Mouse (Mus musculus): ENCODE measurements around the gene 1700030K09Rik. TPM values are rescaled to one million over a fixed set of nuclear protein-coding genes. Genes with fewer than 3 reads are reported as not detected.

1700030K09Rik gene
- total RNA-seq, 2 experiments from 2014 or later, result 2.7 to 3.4 TPM

DNA sequence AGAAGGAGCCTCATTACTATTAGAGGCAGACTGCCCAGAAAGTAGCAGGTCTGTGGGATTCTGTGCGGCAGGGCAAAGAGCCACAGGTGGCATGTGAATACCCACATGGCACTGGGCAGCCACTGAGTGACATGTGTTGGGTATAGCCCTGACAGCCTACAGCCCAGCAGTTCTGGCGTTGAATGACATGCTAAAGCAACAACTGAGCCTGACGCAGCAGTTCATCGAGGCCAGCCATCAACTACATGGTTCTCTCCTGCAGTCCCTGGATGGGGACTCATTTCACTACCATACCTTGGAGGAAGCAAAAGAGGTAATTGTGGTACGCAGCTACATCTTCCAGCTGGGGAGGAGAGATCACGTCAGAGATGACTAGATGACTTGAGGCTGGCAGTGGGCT lies 14.8 kb downstream of the 1700030K09Rik start:
- DNase-seq, result no peak
- intact Hi-C loops (cut with DNase I), result no loop called here

DNA sequence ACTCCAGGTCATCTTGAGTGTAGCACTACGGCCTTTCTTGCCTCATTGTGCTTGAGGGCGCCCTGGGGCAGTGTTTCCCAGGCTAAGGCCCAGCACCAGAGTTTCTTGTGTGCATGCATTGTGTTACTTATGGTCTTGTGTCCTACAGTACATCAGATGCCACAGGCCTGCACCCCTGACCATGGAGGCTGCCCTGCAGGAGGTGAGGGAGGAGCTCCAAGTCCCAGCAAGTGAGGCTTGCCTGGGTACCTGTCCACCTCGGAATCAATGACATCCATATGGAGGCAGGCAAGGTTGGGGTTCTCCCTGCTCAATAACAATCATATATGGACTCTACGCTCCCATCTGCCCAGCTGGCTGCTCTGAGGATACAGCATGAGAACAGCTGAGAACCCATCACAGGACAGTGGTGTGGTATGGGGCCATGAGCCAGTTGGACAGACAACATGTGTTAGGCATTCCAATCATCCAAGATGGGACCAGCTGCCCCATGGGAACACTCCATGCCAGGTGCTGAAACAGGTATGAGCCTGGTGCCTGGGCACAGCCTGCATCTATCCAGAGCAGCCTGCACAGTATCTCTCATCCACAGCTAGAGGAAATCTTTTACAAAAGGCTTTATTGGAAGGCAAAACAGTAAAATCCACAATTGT lies 16.3 kb downstream of the 1700030K09Rik start:
- intact Hi-C loops (cut with DNase I), result no loop called here
- no peak for DNase-seq

DNA sequence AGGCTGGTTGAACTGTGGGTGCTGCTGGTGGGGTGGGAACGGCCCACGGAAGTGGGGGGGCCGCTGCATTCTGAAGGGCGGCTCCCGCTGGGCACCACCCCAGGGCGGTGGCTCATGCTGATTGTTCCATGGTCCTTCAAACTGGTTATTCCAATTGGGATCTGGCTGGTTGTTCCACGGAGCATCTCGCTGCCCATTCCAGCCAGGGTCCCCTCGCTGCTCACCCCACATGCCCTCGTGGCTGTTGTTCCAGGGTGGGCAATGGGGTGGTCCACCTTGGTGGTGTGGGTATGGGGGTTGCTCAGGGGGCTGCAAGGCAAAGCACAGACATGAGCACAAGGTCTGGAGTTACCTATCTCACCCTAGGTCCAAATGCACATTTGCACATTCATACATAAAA lies 20.5 kb downstream of the 1700030K09Rik start:
- intact Hi-C loops (cut with DNase I), result no loop called here
- DNase-seq, result no peak

DNA sequence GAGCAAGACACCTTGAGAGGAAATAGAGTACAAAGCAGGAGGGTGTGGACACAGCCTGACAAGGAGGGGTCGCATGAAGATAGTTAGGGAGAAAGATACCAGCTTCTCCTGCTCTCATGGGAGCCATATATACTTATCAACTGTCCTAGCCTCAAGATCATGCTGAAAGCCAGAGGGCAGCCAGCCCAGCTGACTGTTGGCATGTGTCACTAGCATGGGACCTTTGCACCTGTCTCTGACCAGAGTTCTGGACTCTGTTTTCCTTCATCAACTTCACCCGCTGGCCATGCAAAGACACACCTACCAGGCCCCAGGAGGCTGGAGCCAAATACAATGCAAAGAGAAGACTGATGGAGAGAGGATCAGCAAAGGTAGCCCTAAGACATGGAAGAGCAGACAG lies 25.6 kb downstream of the 1700030K09Rik start:
- no peak for DNase-seq
- intact Hi-C loops (cut with DNase I), result no loop called here

GRCm38 (mm10) chr8:72469984-72470383 lies 26.3 kb downstream of the 1700030K09Rik start:
- intact Hi-C loops (cut with DNase I), result no loop called here
- DNase-seq, result no peak

- no peak for DNase-seq
Measured at GRCm38 (mm10) chr8:72470684-72471083, 27.0 kb downstream of the 1700030K09Rik start.

GRCm38 (mm10) chr8:72474826-72475546 lies 31.3 kb downstream of the 1700030K09Rik start, which contains the start of gene Cherp:
Gene Cherp, minus strand, starts transcription at chr8:72475226.
- intact Hi-C loops (cut with DNase I), result no loop called here
- peak; percentile 91 to 95 for DNase-seq

More at GRCm38 (mm10) chr8:72470684-72471083, 27.0 kb downstream of the 1700030K09Rik start:
- intact Hi-C loops (cut with DNase I), result no loop called here

- intact Hi-C loops (cut with DNase I), result loop anchor here (5.0 to 10.0 kb wide), 2 partner anchors 82 to 239 kb away; partner anchors contain the start of gene Sin3b
- no peak for DNase-seq
Measured at GRCm38 (mm10) chr8:72485456-72486199, 41.9 kb downstream of the 1700030K09Rik start.

DNA sequence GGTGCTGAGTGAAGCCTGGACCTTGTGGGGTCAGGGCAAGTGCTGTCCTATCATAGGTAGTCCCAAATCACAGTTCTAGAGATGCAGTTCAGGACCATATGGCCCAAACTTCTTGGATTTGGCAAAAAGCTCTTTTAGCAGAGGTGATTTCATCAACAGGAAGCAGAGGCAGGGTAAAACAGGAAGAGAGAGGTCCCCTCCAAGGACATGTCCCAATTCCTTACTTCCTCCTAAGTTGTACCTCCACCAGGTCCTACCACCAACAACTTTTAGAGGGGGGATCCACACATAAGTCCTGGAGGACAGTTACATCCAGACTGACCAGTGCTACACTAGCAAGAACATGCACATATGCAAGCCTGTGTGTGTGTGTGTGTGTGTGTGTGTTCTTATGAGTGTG lies 43.3 kb downstream of the 1700030K09Rik start:
- DNase-seq, result no peak
- intact Hi-C loops (cut with DNase I), result loop anchor here (5.0 to 10.0 kb wide), 2 partner anchors 80 to 238 kb away; partner anchors contain the start of gene Sin3b

- intact Hi-C loops (cut with DNase I), result no loop called here
- DNase-seq, result no peak
Measured at GRCm38 (mm10) chr8:72491017-72491416, 47.3 kb downstream of the 1700030K09Rik start.

- intact Hi-C loops (cut with DNase I), result no loop called here
- DNase-seq, result peak in 1 of 2 experiments; percentile 31
Measured at GRCm38 (mm10) chr8:72491680-72492621, 48.3 kb downstream of the 1700030K09Rik start, which contains the start of gene Slc35e1. Gene Slc35e1, minus strand, starts transcription at chr8:72492614.

DNA sequence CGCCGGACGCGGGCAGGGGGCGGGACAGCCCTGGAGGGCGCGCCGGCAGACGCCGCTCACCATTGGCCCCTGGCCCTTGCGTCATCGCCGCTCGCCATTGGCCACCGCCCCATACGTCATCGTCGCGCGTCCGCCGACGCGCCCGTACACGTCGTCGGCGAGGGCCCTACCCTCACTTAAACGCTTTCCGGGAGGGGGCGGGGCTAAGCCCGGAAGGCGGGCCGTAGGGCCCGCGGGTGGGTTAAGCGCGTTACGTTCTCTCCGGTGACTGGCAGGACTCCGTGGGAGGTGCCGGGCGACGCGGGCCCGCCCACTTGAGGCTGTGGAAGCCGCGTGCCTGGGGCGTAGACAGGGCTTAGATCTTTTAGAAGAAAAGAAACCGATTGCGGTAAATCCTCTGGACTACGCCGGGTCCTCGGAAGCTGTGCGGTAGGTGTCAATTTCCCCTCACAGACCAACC lies 49.0 kb downstream of the 1700030K09Rik start:
- intact Hi-C loops (cut with DNase I), result no loop called here
- peak; percentile 98 to 99 for DNase-seq

DNA sequence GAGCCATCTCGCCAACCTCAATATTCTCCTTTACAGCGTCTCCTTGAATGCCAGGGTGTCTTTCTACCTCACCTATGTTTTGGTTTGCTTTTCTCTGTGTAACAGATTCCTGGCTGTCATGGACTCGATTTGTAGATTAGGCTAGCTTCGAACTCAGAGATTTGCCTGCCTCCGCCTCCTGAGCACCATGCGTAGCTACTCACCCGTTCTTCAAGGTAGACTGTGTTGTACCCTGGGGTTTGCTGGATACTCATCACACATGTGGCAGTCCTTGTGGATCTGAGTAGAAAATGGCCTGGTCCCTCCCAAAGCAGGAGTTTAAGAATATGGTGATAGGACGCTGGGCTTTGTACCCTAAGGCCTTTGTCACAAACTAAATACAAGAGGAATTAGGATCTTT lies 49.7 kb downstream of the 1700030K09Rik start:
- no peak for DNase-seq
- intact Hi-C loops (cut with DNase I), result no loop called here

DNA sequence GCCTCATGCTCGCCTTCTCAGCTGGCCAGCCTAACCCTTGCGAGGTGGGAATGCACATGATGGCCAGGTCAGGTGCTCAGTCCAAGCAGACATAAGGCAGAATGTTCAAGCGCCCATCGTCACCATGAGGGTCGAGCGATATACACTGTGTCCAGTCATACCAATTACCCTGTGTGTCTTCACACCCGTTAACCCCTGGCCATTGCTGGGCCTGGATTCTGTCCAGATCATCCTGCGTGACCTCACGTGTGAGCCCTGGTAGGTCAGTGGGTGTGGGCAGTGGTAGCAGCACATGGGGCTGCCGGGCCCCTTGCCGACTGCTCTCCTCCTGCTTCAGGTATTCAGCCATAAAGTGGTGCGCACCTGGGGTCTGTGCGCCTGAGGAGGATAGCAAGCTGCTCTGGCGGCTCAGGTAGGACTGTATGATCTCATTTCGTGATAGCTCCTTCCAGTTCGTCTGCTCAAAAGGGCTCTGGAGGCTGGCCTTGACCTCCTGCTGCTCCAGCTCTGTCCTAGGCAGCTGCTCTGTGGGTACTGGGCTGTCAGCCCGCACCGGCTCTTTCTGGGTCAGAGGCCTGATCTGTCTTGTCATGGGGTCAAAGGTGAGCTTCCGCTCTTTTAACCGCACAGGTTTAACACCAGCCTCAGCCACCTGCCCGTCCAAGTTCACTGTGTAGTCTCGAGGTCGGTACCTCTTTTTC lies 51.9 kb downstream of the 1700030K09Rik start:
- no peak for DNase-seq
- intact Hi-C loops (cut with DNase I), result loop anchor here (5.0 kb wide), 1 partner anchor 52 kb away; the partner anchor contains the start of gene Med26

GRCm38 (mm10) chr8:72496217-72496616 lies 52.5 kb downstream of the 1700030K09Rik start:
- intact Hi-C loops (cut with DNase I), result loop anchor here (5.0 kb wide), 1 partner anchor 51 kb away; the partner anchor contains the start of gene Med26
- no peak for DNase-seq

DNA sequence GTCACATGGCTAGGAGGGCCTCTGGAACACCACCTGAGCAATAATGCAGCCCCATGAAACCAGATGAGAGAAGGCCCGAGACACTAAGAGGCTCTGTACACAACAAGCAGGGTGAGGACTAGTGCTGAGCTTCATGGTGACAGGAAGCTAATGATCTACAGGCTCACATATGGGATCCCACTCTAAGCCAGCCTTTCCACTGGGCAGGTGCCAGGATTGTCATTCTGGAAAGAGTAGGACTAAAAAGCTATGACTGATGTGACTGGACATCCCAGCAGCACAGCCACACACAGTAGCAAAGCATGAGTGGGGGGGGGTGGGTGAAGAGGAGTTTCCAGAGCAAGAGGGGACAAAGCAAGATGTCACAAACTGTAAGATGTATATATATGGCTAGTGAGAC lies 54.2 kb downstream of the 1700030K09Rik start:
- no peak for DNase-seq
- intact Hi-C loops (cut with DNase I), result loop anchor here (2.0 to 5.0 kb wide), 2 partner anchors 49 to 75 kb away; partner anchors contain the start of genes Med26 and Tmem38a

GRCm38 (mm10) chr8:72498527-72498926 lies 54.8 kb downstream of the 1700030K09Rik start:
- no peak for DNase-seq
- intact Hi-C loops (cut with DNase I), result loop anchor here (2.0 to 5.0 kb wide), 2 partner anchors 49 to 74 kb away; partner anchors contain the start of genes Med26 and Tmem38a

- intact Hi-C loops (cut with DNase I), result loop anchor here (2.0 to 5.0 kb wide), 2 partner anchors 48 to 73 kb away; partner anchors contain the start of genes Med26 and Tmem38a
- peak in 1 of 2 experiments; percentile 55 for DNase-seq
Measured at GRCm38 (mm10) chr8:72499521-72500284, 56.0 kb downstream of the 1700030K09Rik start.

All from gastrocnemius, postnatal 36 days (tissue).